Mouse (Mus musculus): ENCODE results near the gene Pitpnm3. TPM values are rescaled to one million over a fixed set of nuclear protein-coding genes. Genes with fewer than 3 reads are reported as not detected.

Gene Pitpnm3
- polyA plus RNA-seq, 1 experiment from 2014 or later = 0.19 TPM

GRCm38 (mm10) chr11:72005547-72005946 is 130.0 kb downstream of the Pitpnm3 start:
- no peak overlapping the region for H3K9ac ChIP-seq
- no peaks in the 10 kb centered on the region for H3K9me3 ChIP-seq (replicated peaks)
- H3K27ac ChIP-seq = no peak overlapping the region
- no peak overlapping the region for H3K4me2 ChIP-seq
- H3K4me3 ChIP-seq = no peak overlapping the region
- H3K4me1 ChIP-seq = no peaks in the 10 kb centered on the region
- no peaks in the 10 kb centered on the region for H3K36me3 ChIP-seq
- H3K27me3 ChIP-seq (replicated peaks) = no peaks in the 10 kb centered on the region
- 63% methylated on average over 6 of the region's 6 CpGs for whole genome bisulfite sequencing (ENCODE audit: insufficient replicate concordance)
- no peak for ATAC-seq

GRCm38 (mm10) chr11:72003171-72003570 is 132.4 kb downstream of the Pitpnm3 start:
- H3K9me3 ChIP-seq (replicated peaks) = no peaks in the 10 kb centered on the region
- no peaks in the 10 kb centered on the region for H3K4me1 ChIP-seq
- no peak overlapping the region for H3K4me2 ChIP-seq
- no peaks in the 10 kb centered on the region for H3K36me3 ChIP-seq
- WGBS (ENCODE audit: insufficient replicate concordance) = 58% methylated on average over 9 of the region's 9 CpGs
- H3K9ac ChIP-seq = no peak overlapping the region
- H3K27me3 ChIP-seq (replicated peaks) = no peaks in the 10 kb centered on the region
- no peak overlapping the region for H3K27ac ChIP-seq
- no peak for ATAC-seq
- H3K4me3 ChIP-seq = no peak overlapping the region

- no peak overlapping the region for H3K4me3 ChIP-seq
- H3K9me3 ChIP-seq (replicated peaks) = no peaks in the 10 kb centered on the region
- 38% methylated on average over 13 of the region's 13 CpGs for WGBS (ENCODE audit: insufficient replicate concordance)
- H3K4me2 ChIP-seq = no peak overlapping the region
- no peak overlapping the region for H3K9ac ChIP-seq
- ATAC-seq = no peak
- no peaks in the 10 kb centered on the region for H3K4me1 ChIP-seq
- H3K27me3 ChIP-seq (replicated peaks) = 0 out of 2 replicates have a peak, but pooled peaks cover under 1% of the 10 kb centered on the region
- H3K36me3 ChIP-seq = no peaks in the 10 kb centered on the region
- H3K27ac ChIP-seq = no peak overlapping the region
Observed at GRCm38 (mm10) chr11:72002138-72002853, 133.3 kb downstream of the Pitpnm3 start.

- 0 out of 2 replicates have a peak, but pooled peaks cover 4% of the 10 kb centered on the region for H3K4me1 ChIP-seq
- 0 out of 2 replicates have a peak, but pooled peaks cover 7% of the 10 kb centered on the region for H3K27me3 ChIP-seq (replicated peaks)
- H3K9ac ChIP-seq = no peak overlapping the region
- ATAC-seq = no peak
- H3K4me2 ChIP-seq = no peak overlapping the region
- 69% methylated on average over 6 of the region's 6 CpGs for WGBS (ENCODE audit: insufficient replicate concordance)
- H3K27ac ChIP-seq = no peak overlapping the region
- H3K36me3 ChIP-seq = no peaks in the 10 kb centered on the region
- H3K9me3 ChIP-seq (replicated peaks) = no peaks in the 10 kb centered on the region
- H3K4me3 ChIP-seq = no peak overlapping the region
Observed at GRCm38 (mm10) chr11:72000194-72000593, 135.4 kb downstream of the Pitpnm3 start.

Other genes with a start within 250 kb of the Pitpnm3 start
- gene Aipl1, start 98.3 kb downstream of the Pitpnm3 start, polyA plus RNA-seq (2016; fragmentation: Nextera tagmentation; extraction: Ambion mirVana) = 0.13 and 0.19 TPM in 2 replicates
- 43.2 and 44.2 TPM in 2 replicates for gene Pimreg, start 93.7 kb downstream of the Pitpnm3 start, polyA plus RNA-seq (2016; fragmentation: Nextera tagmentation; extraction: Ambion mirVana)
- 0.05 and 0.07 TPM in 2 replicates for gene Gm43951, start 71.1 kb upstream of the Pitpnm3 start, polyA plus RNA-seq (2016; fragmentation: Nextera tagmentation; extraction: Ambion mirVana)
- gene 4933427D14Rik, start 71.7 kb upstream of the Pitpnm3 start, polyA plus RNA-seq (2016; fragmentation: Nextera tagmentation; extraction: Ambion mirVana) = 5.3 and 7.6 TPM in 2 replicates
- 95.4 and 96.6 TPM in 2 replicates for gene Txndc17, start 71.8 kb upstream of the Pitpnm3 start, polyA plus RNA-seq (2016; fragmentation: Nextera tagmentation; extraction: Ambion mirVana)
- gene Med31, start 79.8 kb upstream of the Pitpnm3 start, polyA plus RNA-seq (2016; fragmentation: Nextera tagmentation; extraction: Ambion mirVana) = 15.0 and 16.7 TPM in 2 replicates
- gene Slc13a5, start 131.4 kb upstream of the Pitpnm3 start, polyA plus RNA-seq (2016; fragmentation: Nextera tagmentation; extraction: Ambion mirVana) = not detected in 2 replicates
- gene Xaf1, start 165.9 kb upstream of the Pitpnm3 start, polyA plus RNA-seq (2016; fragmentation: Nextera tagmentation; extraction: Ambion mirVana) = 2.2 and 2.4 TPM in 2 replicates
- not detected in 2 replicates for gene Fbxo39, start 178.7 kb upstream of the Pitpnm3 start, polyA plus RNA-seq (2016; fragmentation: Nextera tagmentation; extraction: Ambion mirVana)
- 0.08 and 0.12 TPM in 2 replicates for gene Tekt1, start 226.7 kb upstream of the Pitpnm3 start, polyA plus RNA-seq (2016; fragmentation: Nextera tagmentation; extraction: Ambion mirVana)